ENCODE assay signal across 8 mouse cellular contexts in genomic region chr5:118029420-118029819, GRCm38 (mm10). TPM values are rescaled to one million over a fixed set of nuclear protein-coding genes. Genes with fewer than 3 reads are reported as not detected.
DNase-seq lines count a peak whose midpoint lies in the region; ATAC-seq lines count a peak whose summit lies in the region.

No protein-coding gene starts in this region.

- H3K4me3 ChIP-seq in embryonic facial prominence, embryonic 15.5 days (replicated peaks), result peak overlapping the region; percentile 56
- peak overlapping the region; percentile 61 for H3K4me3 ChIP-seq in lung, embryonic 15.5 days

- H3K4me2 ChIP-seq in embryonic facial prominence, embryonic 15.5 days (replicated peaks), result peak overlapping the region; percentile 100
- H3K4me2 ChIP-seq in lung, embryonic 15.5 days, result peak overlapping the region; percentile 100

- no peak overlapping the region for H3K9ac ChIP-seq in embryonic facial prominence, embryonic 15.5 days
- H3K9ac ChIP-seq in lung, embryonic 15.5 days, result no peak overlapping the region

- DNase-seq in embryo, embryonic 10.5 days (ENCODE audit: low spot score), result peak; percentile 39
- no peak for DNase-seq in embryo, embryonic 9.5 days (ENCODE audit: extremely low spot score)
- DNase-seq in NIH3T3 (ENCODE audit: low read depth), result peak; percentile 46
- DNase-seq in layer of hippocampus, adult 11-12 months (ENCODE audit: low spot score), result peak; percentile 79
- DNase-seq in right cerebral cortex, adult 2 months (ENCODE audit: low spot score in 2 of 2), result peak; percentile 87
- DNase-seq in urinary bladder, postnatal 4 days (ENCODE audit: low spot score in 2 of 2), result no peak

- 2% methylated on average over 10 of the region's 10 CpGs for WGBS in embryonic facial prominence, embryonic 15.5 days
- under 1% methylated on average over 10 of the region's 10 CpGs for WGBS in lung, embryonic 15.5 days

- no peaks in the 10 kb centered on the region for H3K9me3 ChIP-seq in embryonic facial prominence, embryonic 15.5 days (replicated peaks)
- H3K9me3 ChIP-seq in lung, embryonic 15.5 days, result no peaks in the 10 kb centered on the region

- H3K27me3 ChIP-seq in embryonic facial prominence, embryonic 15.5 days, result peaks cover 58% of the 10 kb centered on the region
- H3K27me3 ChIP-seq in lung, embryonic 15.5 days, result peaks cover 51% of the 10 kb centered on the region

- no peak for ATAC-seq in embryonic facial prominence, embryonic 15.5 days (ENCODE audit: insufficient number of reproducible peaks, low FRiP score, low TSS enrichment, low read depth)
- ATAC-seq in lung, embryonic 15.5 days (ENCODE audit: borderline replicate concordance, extremely low read depth, low FRiP score, low TSS enrichment), result no peak

- H3K27ac ChIP-seq in embryonic facial prominence, embryonic 15.5 days (replicated peaks), result no peak overlapping the region
- no peak overlapping the region for H3K27ac ChIP-seq in lung, embryonic 15.5 days

- peaks cover 33% of the 10 kb centered on the region for H3K4me1 ChIP-seq in embryonic facial prominence, embryonic 15.5 days
- peaks cover 41% of the 10 kb centered on the region for H3K4me1 ChIP-seq in lung, embryonic 15.5 days

- H3K36me3 ChIP-seq in embryonic facial prominence, embryonic 15.5 days, result no peaks in the 10 kb centered on the region
- no peaks in the 10 kb centered on the region for H3K36me3 ChIP-seq in lung, embryonic 15.5 days

RNA-seq across cellular contexts. Expression of gene Tesc, which starts 1.9 kb away (rescaled TPM):
- polyA plus RNA-seq in embryonic facial prominence, embryonic 15.5 days (2015; fragmentation: Nextera tagmentation; extraction: Ambion mirVana), result 30.2 and 38.2 TPM in 2 replicates
- polyA plus RNA-seq in lung, embryonic 15.5 days (2015; fragmentation: Nextera tagmentation; extraction: Ambion mirVana), result 8.5 and 8.8 TPM in 2 replicates

RNA-seq across cellular contexts. Expression of gene Fbxo21, which starts 52.9 kb away (rescaled TPM):
- polyA plus RNA-seq in embryonic facial prominence, embryonic 15.5 days (2015; fragmentation: Nextera tagmentation; extraction: Ambion mirVana), result 55.1 and 55.3 TPM in 2 replicates
- polyA plus RNA-seq in lung, embryonic 15.5 days (2015; fragmentation: Nextera tagmentation; extraction: Ambion mirVana), result 54.7 and 56.8 TPM in 2 replicates

Comparison
In these comparisons a context has a peak if more than half of its experiments do, and no peak if none do; other contexts are left out.
1. DNase-seq: peak in embryo, embryonic 10.5 days (single experiment), NIH3T3 (single experiment), layer of hippocampus, adult 11-12 months (single experiment) and right cerebral cortex, adult 2 months (2 of 2); none in embryo, embryonic 9.5 days (single experiment) and urinary bladder, postnatal 4 days (0 of 2).